Mouse (Mus musculus): ENCODE results near the gene Vmn1r166.
"Not testable (repeated sequence)": the region's sequence is repeated elsewhere in the genome, so short reads cannot be mapped to it uniquely, and the experiment has no call there.

DNA sequence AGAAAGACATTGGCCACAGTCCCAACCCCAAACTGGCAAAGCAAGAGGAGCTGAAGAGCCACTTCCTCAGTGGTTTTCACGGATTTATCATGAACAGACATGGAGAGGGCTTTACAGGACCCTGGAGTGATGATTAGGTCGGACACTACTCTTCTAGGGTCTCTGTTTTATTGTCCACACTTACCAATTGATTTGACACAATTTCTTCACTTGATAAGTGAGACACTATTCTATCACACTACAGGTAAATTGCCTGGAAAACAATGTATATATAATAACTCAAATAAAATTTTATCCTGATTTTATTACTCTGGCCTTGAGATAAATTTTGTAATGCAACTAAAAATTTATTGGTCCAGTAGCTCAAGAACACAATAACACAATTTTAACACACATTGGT lies at the start of gene Vmn1r166:
- not testable (repeated sequence) for TF ChIP-seq CTCF, EP300 (IDR thresholded peaks at IDR 0.05)
